Comparison of ENCODE assay signal across 9 mouse cellular contexts in the genomic region with DNA sequence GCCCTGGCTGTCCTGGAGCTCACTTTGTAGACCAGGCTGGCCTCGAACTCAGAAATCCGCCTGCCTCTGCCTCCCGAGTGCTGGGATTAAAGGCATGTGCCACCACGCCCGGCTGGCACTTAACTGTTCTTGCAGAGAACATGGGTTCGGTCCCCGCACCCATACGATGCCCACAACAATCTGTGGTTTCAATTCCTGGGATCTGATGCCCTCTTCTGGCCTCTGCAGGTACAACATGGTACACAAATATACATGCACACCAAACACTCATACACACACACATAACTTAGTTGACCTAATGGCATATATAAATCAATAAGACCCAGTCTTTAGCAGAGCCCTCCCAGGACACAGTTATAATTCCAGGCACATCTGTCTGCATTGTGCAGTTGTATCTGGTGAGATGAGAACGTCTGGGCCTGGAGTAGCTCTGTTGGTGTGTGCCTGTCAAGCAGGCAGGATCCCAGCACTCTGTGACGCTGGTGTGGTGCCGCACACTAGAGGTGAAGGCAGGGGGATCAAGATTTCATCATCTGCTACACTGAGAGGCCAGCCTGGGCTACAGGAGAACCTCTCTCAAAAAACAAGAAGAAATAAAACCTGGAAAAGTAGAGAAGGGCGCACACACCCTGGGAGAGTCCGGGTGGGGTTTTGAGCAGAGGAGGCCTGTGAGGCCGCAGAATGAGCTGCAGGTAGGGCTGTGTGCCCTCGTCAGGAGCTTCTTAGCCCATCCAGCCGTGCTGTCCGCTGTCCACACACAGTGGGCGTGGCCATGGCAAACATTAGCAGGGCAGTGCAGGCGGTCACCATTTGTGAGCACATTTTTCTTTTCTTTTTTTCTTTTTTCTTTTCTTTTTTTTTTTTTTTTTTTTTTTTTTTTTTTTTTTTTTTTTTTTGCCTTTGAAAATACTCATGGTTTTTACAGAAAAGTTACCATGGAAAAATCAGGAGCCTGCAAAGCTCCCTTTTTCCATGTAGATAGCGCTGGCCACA. TPM values are rescaled to one million over a fixed set of nuclear protein-coding genes. Genes with fewer than 3 reads are reported as not detected.
A peak's percentile ranks its signal among the peaks of the same experiment; 100 is the strongest.
DNase-seq lines count a peak whose midpoint lies in the region; ATAC-seq and TF ChIP-seq lines count a peak whose summit lies in the region.
"Had no signal": no experiment of that assay in that cellular context is flagged by ENCODE, and none has a peak within 500 bp of the region (broad histone marks: within the 10 kb centered on the region; RNA-seq: fewer than 3 reads in every experiment).

No protein-coding gene starts in this region.

- TF ChIP-seq CTCF in layer of hippocampus, adult 2 months (conservative IDR thresholded peaks at IDR 0.05) = peak; percentile 81
- TF ChIP-seq CTCF in thymus, adult 2 months (IDR thresholded peaks at IDR 0.05; ENCODE audit: borderline replicate concordance, control insufficient read depth, extremely low read depth, insufficient read depth, low read length, poor library complexity) = 0 out of 2 replicates have a peak, but pooled peaks have one; percentile 27

- H3K27ac ChIP-seq in heart, embryonic 11.5 days (ENCODE audit: low read depth, low read length) = no peak overlapping the region
- H3K27ac ChIP-seq in layer of hippocampus, adult 2 months = no peak overlapping the region
- no peak overlapping the region for H3K27ac ChIP-seq in thymus, adult 2 months (ENCODE audit: control insufficient read depth, insufficient read depth, low read length)
- H3K27ac ChIP-seq: limb, embryonic 15.5 days had no signal

- H3K4me3 ChIP-seq in heart, embryonic 11.5 days (ENCODE audit: low read depth, low read length) = no peak overlapping the region
- no peak overlapping the region for H3K4me3 ChIP-seq in layer of hippocampus, adult 2 months
- H3K4me3 ChIP-seq in thymus, adult 2 months (ENCODE audit: control insufficient read depth, insufficient read depth, low read length) = no peak overlapping the region
- H3K4me3 ChIP-seq: limb, embryonic 15.5 days had no signal

- no peak for ATAC-seq in heart, embryonic 11.5 days (replicated peaks; ENCODE audit: insufficient number of reproducible peaks, low FRiP score, low TSS enrichment)

- no peak overlapping the region for H3K9ac ChIP-seq in heart, embryonic 11.5 days (ENCODE audit: low read depth, low read length)
- H3K9ac ChIP-seq: limb, embryonic 15.5 days had no signal

- peaks cover 39% of the 10 kb centered on the region for H3K36me3 ChIP-seq in heart, embryonic 11.5 days (ENCODE audit: control insufficient read depth, insufficient read depth, low read length)
- H3K36me3 ChIP-seq in thymus, adult 2 months (ENCODE audit: control insufficient read depth, insufficient read depth, low read length) = peaks cover 68% of the 10 kb centered on the region

- DNase-seq in heart, adult 11 months = peak; percentile 92
- DNase-seq in CD4-positive helper T cell, adult 2 months (ENCODE audit: low read depth, low spot score) = peak; percentile 70
- DNase-seq in adrenal gland, postnatal 14 days = peak; percentile 72
- peak; percentile 42 to 54 for DNase-seq in frontal cortex, postnatal 25 days (ENCODE audit: low spot score in 2 of 2)
- DNase-seq in layer of hippocampus, adult 2 months (ENCODE audit: low spot score in 2 of 2) = peak in 1 of 2 experiments; percentile 56
- peak; percentile 85 for DNase-seq in lung, postnatal 36 days
- DNase-seq in thymus, adult 2 months = peak; percentile 73

- TF ChIP-seq POLR2A in thymus, adult 2 months (IDR thresholded peaks at IDR 0.05; ENCODE audit: control insufficient read depth, extremely low read depth, insufficient read depth, low read length, poor library complexity) = no peak

- no peak overlapping the region for H3K4me2 ChIP-seq in heart, embryonic 11.5 days
- H3K4me2 ChIP-seq: limb, embryonic 15.5 days had no signal

- H3K27me3 ChIP-seq in heart, embryonic 11.5 days (ENCODE audit: control insufficient read depth, insufficient read depth, low read length) = no peaks in the 10 kb centered on the region
- no peaks in the 10 kb centered on the region for H3K27me3 ChIP-seq in thymus, adult 2 months (ENCODE audit: control insufficient read depth, insufficient read depth, low read length)
- H3K27me3 ChIP-seq: limb, embryonic 15.5 days had no signal

- H3K9me3 ChIP-seq in heart, embryonic 11.5 days (replicated peaks; ENCODE audit: control insufficient read depth, low read length) = no peaks in the 10 kb centered on the region
- H3K9me3 ChIP-seq: limb, embryonic 15.5 days had no signal

- no peaks in the 10 kb centered on the region for H3K4me1 ChIP-seq in heart, embryonic 11.5 days (ENCODE audit: control insufficient read depth, insufficient read depth, low read length)
- peaks cover 5% of the 10 kb centered on the region; the same call in 1 of the 2 replicates for H3K4me1 ChIP-seq in thymus, adult 2 months (replicated peaks; ENCODE audit: control insufficient read depth, insufficient read depth, low read length)
- H3K4me1 ChIP-seq: limb, embryonic 15.5 days had no signal

- 90% methylated on average over 18 of the region's 20 CpGs for WGBS in heart, embryonic 11.5 days (ENCODE audit: insufficient replicate concordance)
- WGBS in thymus, adult 2 months = 91% methylated on average over 20 of the region's 20 CpGs

RNA-seq across cellular contexts. Expression of a gene that starts 40.7 kb away (rescaled TPM):
- 79.8 and 80.9 TPM in 2 replicates for polyA plus RNA-seq in heart, embryonic 11.5 days (2014; fragmentation: Nextera tagmentation; extraction: Ambion mirVana)
- total RNA-seq in adrenal gland, postnatal 14 days (2021) = 26.3 and 29.5 TPM in 2 replicates
- 10 to 100 TPM; 13.5 to 15.5 TPM for total RNA-seq in layer of hippocampus, adult 2 months (2021)
- polyA plus RNA-seq in thymus, adult 2 months (2012; rRNA removed) = 12.8 and 17.0 TPM in 2 replicates

RNA-seq across cellular contexts. Expression of a gene that starts 44.6 kb away (rescaled TPM):
- polyA plus RNA-seq in heart, embryonic 11.5 days (2014; fragmentation: Nextera tagmentation; extraction: Ambion mirVana) = 62.7 and 68.1 TPM in 2 replicates
- total RNA-seq in adrenal gland, postnatal 14 days (2021) = 93.2 and 101 TPM in 2 replicates
- 10 to 100 TPM; 58.0 to 69.6 TPM for total RNA-seq in layer of hippocampus, adult 2 months (2021)
- polyA plus RNA-seq in thymus, adult 2 months (2012; rRNA removed) = 374 and 422 TPM in 2 replicates

RNA-seq across cellular contexts. Expression of a gene that starts 56.6 kb away (rescaled TPM):
- polyA plus RNA-seq in heart, embryonic 11.5 days (2014; fragmentation: Nextera tagmentation; extraction: Ambion mirVana) = 1.5 and 1.7 TPM in 2 replicates
- total RNA-seq in adrenal gland, postnatal 14 days (2021) = 2.4 and 8.7 TPM in 2 replicates
- total RNA-seq in layer of hippocampus, adult 2 months (2021) = under 1 TPM; 0.27 to 0.44 TPM
- 29.5 and 31.1 TPM in 2 replicates for polyA plus RNA-seq in thymus, adult 2 months (2012; rRNA removed)

RNA-seq across cellular contexts. Expression of a gene that starts 57.7 kb away (rescaled TPM):
- 24.2 and 31.7 TPM in 2 replicates for polyA plus RNA-seq in heart, embryonic 11.5 days (2014; fragmentation: Nextera tagmentation; extraction: Ambion mirVana)
- total RNA-seq in adrenal gland, postnatal 14 days (2021) = 13.9 and 20.8 TPM in 2 replicates
- 10 to 100 TPM; 31.2 to 46.2 TPM for total RNA-seq in layer of hippocampus, adult 2 months (2021)
- 46.4 and 48.2 TPM in 2 replicates for polyA plus RNA-seq in thymus, adult 2 months (2012; rRNA removed)
